Mouse (Mus musculus) kidney, postnatal 25 days (tissue): ENCODE data around the gene Tln1.
"Not testable (repeated sequence)": the region's sequence is repeated elsewhere in the genome, so short reads cannot be mapped to it uniquely, and the experiment has no call there.

ENCODE experiments used
- DNase-seq, 2 experiments: peaks; one replicate each; pipeline ENCODE4 v3.0.0; 2021; ENCODE audit warnings: mixed read lengths in 2 of 2

Tln1 gene

DNA sequence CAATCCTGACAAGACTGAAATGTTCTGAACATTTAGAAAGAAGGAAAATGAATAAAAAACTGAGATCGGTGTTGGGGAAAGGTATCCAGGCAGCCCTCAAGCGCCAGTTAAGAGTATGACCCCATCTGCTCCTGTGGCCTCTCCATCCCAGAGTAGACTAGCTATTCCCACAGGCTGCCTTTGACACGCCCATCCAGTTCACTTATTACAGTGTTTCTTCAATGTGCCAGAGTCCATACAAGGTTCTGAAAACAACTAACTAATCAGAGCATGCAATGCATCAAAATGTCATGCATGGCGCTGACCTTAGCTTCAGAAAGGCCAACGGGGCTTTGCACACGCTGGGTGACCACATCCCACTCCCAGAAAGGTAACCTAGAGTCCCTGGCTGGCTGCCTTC lies 59.0 kb downstream of the Tln1 start:
- DNase-seq, result peak; percentile 47 to 71

DNA sequence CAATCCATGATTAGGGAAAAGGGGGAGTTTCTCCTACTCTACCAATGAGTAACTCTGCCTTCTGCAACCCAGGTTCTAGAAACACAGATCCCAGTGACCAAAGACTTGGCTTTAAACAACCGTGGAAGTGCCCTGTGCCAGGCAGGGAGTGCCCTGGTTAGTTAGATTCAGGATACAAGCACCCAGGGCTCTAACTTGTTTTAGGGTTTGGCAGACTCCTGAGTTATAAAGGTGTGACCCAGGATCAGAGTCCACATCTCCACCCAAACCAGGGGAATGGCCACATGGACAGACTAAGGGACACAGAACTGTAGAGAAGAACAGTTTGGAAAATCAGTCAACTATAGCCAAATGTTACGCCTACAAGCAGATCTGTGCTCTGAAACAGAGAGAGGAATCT lies 59.5 kb downstream of the Tln1 start:
- peak; percentile 53 to 81 for DNase-seq

DNA sequence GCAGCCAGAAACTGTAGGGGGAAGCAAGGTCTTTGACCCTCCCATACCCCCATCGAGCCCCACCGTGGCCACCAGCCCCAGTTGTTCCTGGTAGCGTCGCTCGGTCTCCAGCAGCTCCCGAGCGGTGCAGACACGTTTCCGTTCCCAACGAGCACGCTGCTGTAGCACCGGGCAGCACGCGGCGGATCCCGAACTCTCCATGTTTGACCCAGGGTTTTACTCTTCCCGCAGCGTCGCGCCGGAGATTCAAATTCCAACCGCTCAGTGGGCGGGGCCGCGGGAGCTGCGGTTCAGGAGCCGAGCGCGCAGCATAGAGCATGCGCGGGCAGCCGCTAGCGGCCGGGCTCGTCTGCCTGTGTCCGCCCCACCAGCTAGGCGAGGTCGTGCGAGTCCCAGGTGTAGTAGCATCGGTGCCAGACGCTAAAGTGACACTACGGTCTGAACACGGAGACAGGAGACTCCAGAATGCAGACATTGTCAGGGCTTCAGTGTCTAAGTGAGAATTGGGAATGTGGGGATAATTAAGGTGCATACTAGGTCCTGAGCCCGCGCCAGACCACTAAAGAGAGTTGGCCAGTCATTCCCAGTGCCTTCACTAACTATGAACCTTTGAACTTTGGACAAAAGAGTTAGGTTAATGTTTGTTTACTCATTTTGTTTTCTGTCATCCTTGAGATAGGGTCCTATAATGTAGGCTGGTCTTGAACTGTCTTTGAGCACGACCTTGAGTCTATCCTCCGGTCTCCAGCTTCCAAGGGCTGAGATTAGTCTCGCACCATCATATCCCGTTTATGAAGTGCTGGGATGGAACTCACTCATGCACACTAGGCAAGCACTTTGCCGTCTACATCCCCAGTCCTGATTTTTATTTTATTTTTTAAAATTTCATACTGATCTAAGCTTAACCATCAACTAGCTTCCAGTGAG lies 62.8 kb downstream of the Tln1 start, which contains the start of gene Arhgef39:
Gene Arhgef39 (minus strand): TSS at position 289 of the 927 bp plus-strand sequence.
- DNase-seq, result peak; percentile 92 to 93

DNA sequence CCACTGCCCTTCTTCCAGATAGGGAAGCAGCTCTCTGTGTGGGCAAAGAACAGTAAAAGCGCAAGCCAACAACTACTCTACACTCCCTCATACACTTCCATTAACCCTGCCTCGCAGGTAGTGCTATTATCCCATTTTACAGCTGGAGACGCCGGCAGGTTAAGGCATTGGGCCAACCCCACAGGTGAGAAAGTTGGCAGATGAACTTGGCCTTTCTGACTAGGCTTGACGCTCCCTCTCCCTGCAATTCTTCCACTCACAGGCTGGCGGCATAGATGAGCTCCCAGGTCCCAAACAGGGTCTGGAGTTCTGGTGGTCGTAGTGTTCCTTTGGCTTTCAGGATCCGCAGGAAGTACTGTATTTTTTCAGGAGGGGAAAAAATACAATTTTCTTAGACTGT lies 63.5 kb downstream of the Tln1 start:
- DNase-seq, result peak; percentile 50 to 64

DNA sequence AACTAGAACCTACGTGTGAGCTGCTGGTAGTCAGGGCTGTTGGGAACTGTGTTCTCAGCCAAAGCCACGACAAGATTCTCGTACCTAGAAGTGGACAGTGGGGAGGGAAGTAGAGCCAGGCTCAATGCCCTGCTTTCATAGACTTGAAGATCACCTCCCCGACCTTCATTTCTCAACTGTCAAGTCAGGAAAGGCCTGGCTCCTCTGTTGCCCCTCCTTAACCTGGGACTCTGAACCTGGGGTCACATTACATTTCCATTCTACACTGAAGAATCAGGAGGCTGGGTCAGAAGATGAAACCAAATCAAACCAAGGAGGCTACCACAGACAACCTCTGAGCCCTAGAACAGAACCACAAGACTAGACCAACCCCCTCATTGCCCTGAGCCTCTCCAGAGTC lies 64.5 kb downstream of the Tln1 start:
- peak in 1 of 2 experiments; percentile 58 for DNase-seq

DNA sequence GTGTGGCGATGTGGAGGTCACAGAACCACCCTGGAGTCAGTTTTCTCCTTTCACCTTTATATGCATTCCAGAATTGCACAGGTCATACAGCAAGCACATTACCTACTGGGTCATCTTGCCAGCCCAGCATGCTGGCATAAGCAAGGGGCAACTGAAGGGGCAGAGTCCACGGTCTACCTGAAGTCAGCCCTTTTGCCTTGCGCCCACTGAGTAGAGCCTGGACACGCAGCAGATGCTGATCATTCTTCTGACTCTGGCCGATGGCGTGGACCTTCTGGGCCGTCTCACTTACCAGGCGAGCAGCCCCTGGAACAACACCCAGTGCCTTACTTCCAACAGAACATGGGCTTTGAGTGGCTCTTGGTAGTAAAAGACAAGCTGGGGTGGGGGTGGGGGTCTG lies 65.1 kb downstream of the Tln1 start:
- peak; percentile 61 to 80 for DNase-seq

DNA sequence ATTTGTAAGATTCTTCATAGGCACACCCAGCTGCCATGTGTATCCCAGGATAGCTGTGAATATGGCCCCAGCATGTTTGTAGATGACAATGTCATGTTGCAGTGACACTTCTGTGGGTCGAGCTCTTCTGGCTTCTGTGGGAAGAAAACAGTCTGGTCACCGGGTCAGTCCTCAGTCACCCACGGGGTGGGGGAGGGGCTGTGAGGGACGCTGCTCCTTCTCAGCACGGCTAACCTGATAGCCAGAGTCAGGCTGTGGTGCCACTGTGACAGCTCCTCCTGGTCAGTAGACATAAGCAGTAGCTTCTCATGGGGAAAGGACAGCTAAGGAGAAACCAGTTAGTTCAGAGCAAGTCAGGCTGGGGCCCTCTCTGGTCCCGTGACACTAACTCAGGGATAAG lies 65.9 kb downstream of the Tln1 start:
- DNase-seq, result peak in 1 of 2 experiments; percentile 48

DNA sequence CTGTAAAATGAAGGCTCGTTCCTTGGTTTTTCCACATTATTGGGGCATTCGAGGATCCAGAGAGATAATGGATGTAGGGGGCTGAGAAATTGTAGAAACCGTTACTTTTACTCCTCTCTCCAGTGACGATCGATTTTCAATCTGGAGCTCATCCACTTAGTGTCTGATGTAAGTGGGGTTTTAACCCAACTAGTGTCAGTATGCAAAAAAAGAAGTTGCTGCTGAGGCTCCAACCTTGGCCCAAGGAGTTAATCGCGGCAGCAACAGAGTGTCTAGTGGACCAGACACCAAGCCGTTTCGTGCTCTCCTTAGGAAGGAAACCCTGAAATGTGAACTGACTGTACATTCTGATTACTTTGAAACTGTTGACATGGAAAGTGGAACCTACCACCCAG lies 68.6 kb downstream of the Tln1 start:
- DNase-seq, result peak in 1 of 2 experiments; percentile 35

DNA sequence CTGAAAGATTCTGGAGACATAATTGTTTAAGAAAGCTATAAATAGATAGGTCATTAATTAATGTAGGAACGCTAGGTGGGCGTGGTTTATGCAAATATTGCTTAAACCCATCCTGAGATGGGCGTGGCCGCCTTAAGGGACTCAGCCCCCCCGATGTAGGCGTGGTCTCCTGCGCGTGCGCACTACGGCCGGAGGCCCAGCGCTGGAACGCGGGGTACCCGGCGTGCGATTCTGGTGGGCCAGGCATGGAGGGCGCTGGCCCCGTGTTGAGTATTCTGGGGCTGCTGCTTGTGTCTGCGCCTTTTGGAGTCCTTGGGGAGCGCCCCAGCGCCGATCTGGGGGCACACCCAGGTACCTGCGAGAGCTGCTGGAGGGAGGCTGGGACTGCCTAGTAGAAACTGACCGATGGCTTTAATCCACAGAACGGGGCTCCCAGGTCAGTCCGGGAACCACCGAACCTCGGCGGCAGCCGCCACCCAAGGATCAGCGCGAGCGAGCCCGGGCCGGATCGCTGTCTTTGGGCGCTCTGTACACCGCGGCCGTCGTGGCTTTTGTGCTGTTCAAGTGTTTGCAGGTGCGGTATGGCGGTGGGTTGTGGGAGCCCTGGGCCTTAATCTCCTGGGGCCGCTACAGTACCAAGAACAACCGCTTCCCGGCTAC lies 69.2 kb downstream of the Tln1 start:
- peak; percentile 97 to 98 for DNase-seq

DNA sequence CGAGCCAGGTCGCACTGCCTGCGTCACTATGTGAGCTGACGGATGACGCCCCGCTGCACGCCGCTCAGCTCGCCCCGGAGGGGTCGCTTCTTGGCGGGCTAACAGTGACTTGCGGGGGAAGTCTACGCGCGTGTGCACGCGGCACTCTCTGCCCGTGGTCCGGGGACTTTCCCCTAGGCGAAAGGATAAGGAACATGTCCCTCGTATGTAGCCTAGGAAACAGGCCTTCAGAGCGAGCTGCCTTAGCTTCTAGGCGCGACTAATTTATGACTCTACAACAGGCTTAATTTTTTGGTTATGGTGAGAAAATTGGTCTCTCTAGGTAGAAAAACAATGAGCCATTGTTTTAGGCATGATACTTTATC lies 69.7 kb downstream of the Tln1 start, which contains the start of gene Ccdc107:
Gene Ccdc107 (plus strand): TSS at position 80 of the 365 bp plus-strand sequence.
- peak; percentile 92 to 98 for DNase-seq

DNA sequence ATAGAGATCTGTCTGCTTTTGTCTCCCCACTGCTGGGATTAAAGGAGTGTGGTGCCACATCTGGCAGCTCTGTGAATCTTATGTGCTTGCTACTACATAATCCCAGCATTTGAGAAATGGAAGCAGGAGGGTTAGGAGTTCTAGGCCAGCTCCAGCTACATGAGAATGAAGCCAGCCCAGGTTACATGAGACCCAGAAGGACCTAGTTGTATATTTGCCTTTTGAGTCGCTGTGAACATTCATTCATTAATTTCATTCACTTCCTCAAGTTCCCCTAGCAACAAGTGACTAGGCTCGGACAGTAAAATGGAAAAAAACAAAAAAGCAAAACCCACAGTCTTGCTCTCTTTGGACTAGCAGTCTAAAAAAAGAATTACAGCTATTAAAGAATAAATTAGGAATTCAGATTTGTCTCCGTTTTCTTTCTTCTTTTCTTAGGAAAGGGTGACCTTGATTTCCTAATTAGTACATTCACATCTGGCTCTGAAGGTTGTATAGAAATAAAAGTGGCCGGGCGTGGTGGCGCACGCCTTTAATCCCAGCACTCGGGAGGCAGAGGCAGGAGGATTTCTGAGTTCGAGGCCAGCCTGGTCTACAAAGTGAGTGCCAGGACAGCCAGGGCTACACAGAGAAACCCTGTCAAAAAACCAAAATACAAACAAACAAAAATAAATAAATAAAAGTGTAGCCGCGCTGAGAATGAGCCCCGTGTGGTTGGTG lies 70.2 kb downstream of the Tln1 start:
- no peak for DNase-seq

DNA sequence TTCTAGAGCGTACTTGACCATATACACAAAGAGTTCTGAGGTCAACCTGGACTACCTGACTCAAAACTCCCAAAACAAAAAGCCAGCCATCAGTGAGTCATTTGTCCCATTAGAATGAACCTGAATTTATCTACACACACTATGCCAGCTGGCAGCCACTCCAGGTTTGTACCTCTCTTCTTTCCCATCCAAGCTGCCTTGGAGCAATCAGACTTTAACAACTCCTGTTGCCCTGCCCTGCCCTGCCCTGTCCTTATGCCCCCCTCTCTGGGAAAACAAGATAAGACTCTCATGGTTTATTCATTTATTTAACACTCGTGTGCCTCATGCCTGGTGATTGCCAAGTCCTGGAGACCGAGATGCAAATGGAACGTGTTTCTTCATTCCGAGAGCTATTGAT lies 71.7 kb downstream of the Tln1 start:
- DNase-seq, result peak in 1 of 2 experiments; percentile 28

DNA sequence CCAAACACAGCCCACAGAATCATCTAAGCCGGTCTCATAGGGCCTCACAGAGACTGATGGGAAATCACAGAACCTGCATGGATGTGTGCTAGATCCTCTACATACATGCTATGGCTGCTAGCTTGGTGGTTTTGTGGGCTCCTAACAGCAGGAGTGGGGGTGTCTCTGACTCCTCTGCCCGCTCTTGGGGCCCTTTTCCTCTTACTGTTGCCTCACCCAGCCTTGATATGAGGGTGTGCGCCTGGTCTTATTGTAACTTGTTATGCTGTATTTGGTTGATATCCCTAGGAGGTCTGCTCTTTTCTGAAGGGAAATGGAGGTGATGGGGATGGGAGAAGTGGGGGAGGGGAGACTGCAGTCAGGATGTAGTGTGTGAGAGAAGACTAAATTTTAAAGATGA lies 72.9 kb downstream of the Tln1 start:
- peak in 1 of 2 experiments; percentile 27 for DNase-seq

DNA sequence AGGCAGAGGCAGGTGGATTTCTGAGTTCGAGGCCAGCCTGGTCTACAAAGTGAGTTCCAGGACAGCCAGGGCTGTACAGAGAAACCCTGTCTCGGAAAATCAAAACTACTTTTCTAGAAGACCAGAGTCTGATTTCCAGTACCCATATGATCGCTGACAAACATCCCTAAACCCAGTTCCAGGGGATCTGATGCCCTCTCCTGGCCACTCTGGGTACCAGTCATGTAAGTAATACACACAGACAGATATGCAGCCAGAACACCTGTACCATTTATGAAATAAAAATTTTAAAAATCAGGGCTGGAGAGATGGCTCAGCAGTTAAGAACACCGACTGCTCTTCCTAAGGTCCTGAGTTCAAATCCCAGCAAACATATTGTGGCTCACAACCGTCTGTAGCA lies 76.8 kb downstream of the Tln1 start:
- not testable (repeated sequence) for DNase-seq

DNA sequence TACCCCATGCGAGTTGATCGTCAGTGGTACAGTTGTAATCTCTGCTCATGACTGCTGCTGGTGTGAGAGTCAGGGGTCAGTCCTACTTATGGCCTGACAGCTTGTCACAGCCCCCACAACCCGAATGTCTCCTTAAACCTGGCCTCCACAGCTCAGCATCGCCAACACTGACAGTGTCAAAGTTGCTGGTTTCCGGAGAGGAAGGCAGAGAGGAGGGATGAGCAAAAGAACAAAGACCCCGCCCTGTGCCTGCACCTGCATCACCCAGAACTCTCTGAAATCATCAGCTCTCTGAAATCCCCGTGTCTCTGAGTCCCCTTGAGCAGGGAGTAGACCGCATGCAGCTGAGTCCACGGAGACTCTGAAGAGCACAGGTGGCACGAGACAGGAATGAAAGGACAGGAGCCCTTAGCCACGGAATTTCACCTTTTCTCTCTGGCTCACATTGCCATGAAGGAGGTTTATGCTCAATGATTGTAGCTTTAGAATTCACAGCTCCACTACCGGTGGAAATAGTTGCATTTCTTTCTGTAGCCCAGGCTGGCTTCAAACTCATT lies 78.9 kb downstream of the Tln1 start, which contains the start of gene Sit1:
Gene Sit1 (minus strand): TSS at position 200 of the 557 bp plus-strand sequence.
- DNase-seq, result no peak

DNA sequence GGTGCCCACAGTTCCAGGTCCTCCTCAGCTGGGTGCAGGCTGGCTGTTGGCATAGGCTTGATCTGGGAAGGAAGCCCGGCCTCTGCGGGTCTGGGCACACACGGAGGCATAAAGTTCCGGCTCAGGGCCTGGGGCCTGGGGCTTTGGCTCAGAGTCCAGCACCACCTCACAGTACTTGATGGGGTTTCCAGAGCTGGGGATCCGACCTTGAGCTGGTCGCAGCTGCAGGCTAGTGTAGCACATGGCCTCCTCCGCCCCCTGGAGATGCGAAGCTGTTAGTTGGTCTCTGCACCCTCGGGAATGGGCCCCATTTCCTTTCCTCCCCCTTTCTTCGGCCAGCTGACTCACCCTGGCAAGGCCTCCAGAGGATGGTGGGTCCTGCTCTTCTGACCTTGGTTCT lies 79.9 kb downstream of the Tln1 start:
- DNase-seq, result no peak

DNA sequence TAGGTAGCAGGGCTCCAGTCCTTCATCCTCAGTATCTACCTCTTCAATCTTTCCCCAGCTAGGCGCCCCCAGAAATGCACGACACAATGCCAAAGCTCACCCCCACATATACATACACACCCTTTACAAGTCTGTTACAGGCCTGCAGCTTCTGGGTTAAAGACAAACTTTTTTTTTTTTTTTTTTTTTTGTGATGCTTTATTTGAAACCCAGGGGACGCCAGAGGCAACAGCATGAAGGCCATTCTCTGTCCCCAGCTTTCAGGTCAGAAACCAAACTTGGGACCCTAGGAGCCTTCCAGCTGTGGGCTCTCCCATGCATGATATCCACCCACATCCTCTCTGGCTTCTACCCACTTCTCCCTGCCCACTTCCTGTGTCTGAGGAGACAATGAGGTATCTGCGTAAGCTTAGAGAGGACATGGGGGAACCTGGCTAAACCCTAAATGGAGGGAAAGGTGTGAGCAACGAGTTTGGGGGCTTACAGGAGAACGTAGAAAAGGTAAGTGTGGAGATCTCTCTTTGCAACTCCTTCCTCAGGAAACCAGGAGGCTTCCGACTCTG lies 80.5 kb downstream of the Tln1 start:
- DNase-seq, result no peak
